In the genomic region with DNA sequence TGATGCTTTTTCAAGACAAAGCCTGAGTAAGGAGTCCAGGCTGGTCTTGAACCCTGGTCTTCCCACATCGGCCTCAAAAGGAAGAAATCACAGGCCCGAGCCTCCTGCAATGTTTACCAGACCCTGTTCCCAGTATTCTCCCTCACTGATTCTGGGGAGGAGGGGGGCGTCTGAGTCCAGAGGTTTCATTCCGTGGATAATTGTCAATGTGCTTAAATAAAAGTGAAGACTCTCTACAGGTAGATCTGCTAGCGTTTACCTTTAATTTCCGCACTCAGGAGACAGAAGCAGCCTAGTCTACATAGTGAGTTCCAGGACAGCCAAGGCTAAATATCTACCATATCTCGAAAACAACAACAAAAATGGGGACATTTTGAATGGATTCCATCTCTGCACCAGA, we compare ENCODE assay signal across 9 mouse cellular contexts.
A peak's percentile ranks its signal among the peaks of the same experiment; 100 is the strongest.
DNase-seq lines count a peak whose midpoint lies in the region; ATAC-seq and TF ChIP-seq lines count a peak whose summit lies in the region.
"Had no signal": no experiment of that assay in that cellular context is flagged by ENCODE, and none has a peak within 500 bp of the region (broad histone marks: within the 10 kb centered on the region; RNA-seq: fewer than 3 reads in every experiment).

No protein-coding gene starts in this region.

- H3K9ac ChIP-seq in midbrain, embryonic 14.5 days (replicated peaks; ENCODE audit: low read length): no peak overlapping the region
- H3K9ac ChIP-seq: liver, embryonic 15.5 days had no signal

- H3K9me3 ChIP-seq in hindbrain, embryonic 10.5 days: no peaks in the 10 kb centered on the region
- no peaks in the 10 kb centered on the region for H3K9me3 ChIP-seq in midbrain, embryonic 14.5 days (ENCODE audit: control insufficient read depth, low read length)
- H3K9me3 ChIP-seq: liver, embryonic 15.5 days had no signal

- H3K36me3 ChIP-seq in kidney, adult 2 months (ENCODE audit: control insufficient read depth, insufficient read depth, low read length): no peaks in the 10 kb centered on the region
- H3K36me3 ChIP-seq in hindbrain, embryonic 10.5 days: no peaks in the 10 kb centered on the region
- no peaks in the 10 kb centered on the region for H3K36me3 ChIP-seq in midbrain, embryonic 14.5 days (ENCODE audit: control insufficient read depth, insufficient read depth, low read length)
- H3K36me3 ChIP-seq: liver, embryonic 15.5 days had no signal

- DNase-seq in kidney, adult 2 months: no peak
- no peak for DNase-seq in kidney, adult 8-10 months
- DNase-seq in MN1 (ENCODE audit: low spot score): peak; percentile 13
- DNase-seq in hindbrain, embryonic 10.5 days (ENCODE audit: low spot score): no peak
- no peak for DNase-seq in midbrain, embryonic 14.5 days
- DNase-seq in adrenal gland, postnatal 36 days: no peak
- DNase-seq in layer of hippocampus, adult 9-11 months: no peak
- DNase-seq in cerebellum, adult 11 months: no peak

- no peak for TF ChIP-seq CTCF in kidney, adult 2 months (conservative IDR thresholded peaks at IDR 0.05; ENCODE audit: insufficient read depth, insufficient read length, low read depth, low read length)

- peak overlapping the region; percentile 40; the same call in 1 of the 2 replicates for H3K27ac ChIP-seq in kidney, adult 2 months (ENCODE audit: insufficient read depth, low read depth, low read length)
- H3K27ac ChIP-seq in hindbrain, embryonic 10.5 days: peak overlapping the region; percentile 87
- H3K27ac ChIP-seq in midbrain, embryonic 14.5 days (replicated peaks; ENCODE audit: low read depth, low read length): no peak overlapping the region
- H3K27ac ChIP-seq: liver, embryonic 15.5 days had no signal

- no peaks in the 10 kb centered on the region for H3K27me3 ChIP-seq in kidney, adult 2 months (replicated peaks; ENCODE audit: control insufficient read depth, insufficient read depth, low read length)
- peaks cover 32% of the 10 kb centered on the region for H3K27me3 ChIP-seq in hindbrain, embryonic 10.5 days (ENCODE audit: insufficient read depth, poor library complexity, severe bottlenecking)
- H3K27me3 ChIP-seq in midbrain, embryonic 14.5 days (ENCODE audit: control insufficient read depth, insufficient read depth, low read length): peaks cover 26% of the 10 kb centered on the region

- TF ChIP-seq POLR2A in kidney, adult 2 months (IDR thresholded peaks at IDR 0.05; ENCODE audit: low read depth, low read length): no peak

- H3K4me3 ChIP-seq in kidney, adult 2 months (ENCODE audit: insufficient read depth, low read depth, low read length): no peak overlapping the region
- peak overlapping the region; percentile 54 for H3K4me3 ChIP-seq in hindbrain, embryonic 10.5 days
- no peak overlapping the region for H3K4me3 ChIP-seq in midbrain, embryonic 14.5 days (replicated peaks; ENCODE audit: low read depth, low read length)

- H3K4me1 ChIP-seq in kidney, adult 2 months (ENCODE audit: control insufficient read depth, insufficient read depth, low read length): peaks cover 8% of the 10 kb centered on the region; the same call in 1 of the 2 replicates
- peaks cover 33% of the 10 kb centered on the region for H3K4me1 ChIP-seq in hindbrain, embryonic 10.5 days (replicated peaks)
- H3K4me1 ChIP-seq in midbrain, embryonic 14.5 days (ENCODE audit: control insufficient read depth, insufficient read depth, low read length): peaks cover 9% of the 10 kb centered on the region; the same call in 1 of the 2 replicates

- H3K4me2 ChIP-seq in midbrain, embryonic 14.5 days (ENCODE audit: low read length): 0 out of 2 replicates have a peak overlapping the region, but pooled peaks have one; percentile 56

- WGBS in kidney, adult 2 months: 49% methylated on average over 7 of the region's 7 CpGs
- WGBS in hindbrain, embryonic 10.5 days: 54% methylated on average over 7 of the region's 7 CpGs
- 54% methylated on average over 7 of the region's 7 CpGs for WGBS in midbrain, embryonic 14.5 days

- no peak for ATAC-seq in midbrain, embryonic 14.5 days (ENCODE audit: low FRiP score, low TSS enrichment)
